Mouse (Mus musculus) heart, embryonic 10.5 days (tissue): ENCODE data around the gene Hs6st3. TPM values are rescaled to one million over a fixed set of nuclear protein-coding genes. Genes with fewer than 3 reads are reported as not detected.

ENCODE experiments used
- DNase-seq: peaks from one replicate; pipeline ENCODE4 v3.0.0-alpha.2; 2017; ENCODE audit warnings: low spot score
- H3K27ac ChIP-seq: fragments of 300-500 bp; sonication (generic); 2 replicates; pipeline ENCODE4 v1.5.1; 2016; ENCODE audit warnings: mild to moderate bottlenecking
- H3K27me3 ChIP-seq: fragments of 300-500 bp; sonication (generic); 2 replicates; pipeline ENCODE4 v1.6.1; 2016; ENCODE audit warnings: mild to moderate bottlenecking; ENCODE audit not compliant: poor library complexity, insufficient read depth, severe bottlenecking
- H3K36me3 ChIP-seq: fragments of 300-500 bp; sonication (generic); 2 replicates; pipeline ENCODE4 v1.6.1; 2016; ENCODE audit warnings: mild to moderate bottlenecking, moderate library complexity
- H3K4me1 ChIP-seq: fragments of 300-500 bp; sonication (generic); 2 replicates; pipeline ENCODE4 v1.6.1; 2016; ENCODE audit warnings: mild to moderate bottlenecking
- H3K4me3 ChIP-seq: fragments of 300-500 bp; sonication (generic); 2 replicates; pipeline ENCODE4 v1.5.1; 2016; ENCODE audit warnings: mild to moderate bottlenecking, moderate library complexity
- H3K9me3 ChIP-seq: fragments of 300-500 bp; sonication (generic); 2 replicates; pipeline ENCODE4 v1.6.1; 2016; ENCODE audit warnings: mild to moderate bottlenecking, moderate library complexity
- WGBS: fragments of 180-500 bp; shearing (Covaris S2); methylation state at CpG from one replicate; pipeline ENCODE4 v1.1.7; 2016; 5-methylcytosine and 5-hydroxymethylcytosine counted together
- polyA plus RNA-seq: library from polyadenylated mRNA; unstranded; fragments of >200 nt; fragmentation: Nextera tagmentation; extraction: Ambion mirVana; gene quantifications from 2 replicates; pipeline ENCODE4 v1.2.1, GENCODE M21; 2016

Hs6st3 gene
- polyA plus RNA-seq, 1 experiment from 2014 or later, result 0.18 TPM

GRCm38 (mm10) chr14:119370013-119370412 lies 231.9 kb downstream of the Hs6st3 start:
- DNase-seq, result no peak
- Histone ChIP-seq H3K4me1 (no peaks in the 10 kb centered on the region), H3K27ac (no peak overlapping the region), H3K9me3 (no peaks in the 10 kb centered on the region), H3K27me3 (no peaks in the 10 kb centered on the region), H3K36me3 (no peaks in the 10 kb centered on the region), H3K4me3 (no peak overlapping the region)
- 77% methylated on average over 7 of the region's 7 CpGs for WGBS

- H3K27me3 ChIP-seq, result no peaks in the 10 kb centered on the region
- H3K36me3 ChIP-seq, result no peaks in the 10 kb centered on the region
- no peak overlapping the region for H3K27ac ChIP-seq
- no peaks in the 10 kb centered on the region for H3K4me1 ChIP-seq
- 0 out of 2 replicates have a peak, but pooled peaks cover 3% of the 10 kb centered on the region for H3K9me3 ChIP-seq
- no peak overlapping the region for H3K4me3 ChIP-seq
- no peak for DNase-seq
- WGBS, result 75% methylated on average over 2 of the region's 2 CpGs
These were observed 241.2 kb downstream of the Hs6st3 start for GRCm38 (mm10) chr14:119379303-119379702.

- no peak for DNase-seq
- Histone ChIP-seq H3K9me3 (no peaks in the 10 kb centered on the region), H3K36me3 (no peaks in the 10 kb centered on the region), H3K4me3 (no peak overlapping the region), H3K27me3 (no peaks in the 10 kb centered on the region), H3K4me1 (no peaks in the 10 kb centered on the region), H3K27ac (no peak overlapping the region)
- 88% methylated on average over 10 of the region's 10 CpGs for WGBS
These were observed 263.5 kb downstream of the Hs6st3 start for GRCm38 (mm10) chr14:119401618-119402017.

GRCm38 (mm10) chr14:119409334-119410050 lies 271.4 kb downstream of the Hs6st3 start:
- Histone ChIP-seq H3K27me3 (no peaks in the 10 kb centered on the region), H3K36me3 (no peaks in the 10 kb centered on the region), H3K9me3 (no peaks in the 10 kb centered on the region), H3K27ac (no peak overlapping the region), H3K4me1 (no peaks in the 10 kb centered on the region), H3K4me3 (no peak overlapping the region)
- 71% methylated on average over 11 of the region's 11 CpGs for WGBS
- DNase-seq, result no peak

GRCm38 (mm10) chr14:119422894-119423293 lies 284.8 kb downstream of the Hs6st3 start:
- DNase-seq, result no peak
- Histone ChIP-seq H3K4me3 (no peak overlapping the region), H3K36me3 (no peaks in the 10 kb centered on the region), H3K27me3 (no peaks in the 10 kb centered on the region), H3K9me3 (no peaks in the 10 kb centered on the region), H3K27ac (no peak overlapping the region), H3K4me1 (no peaks in the 10 kb centered on the region)
- WGBS, result 77% methylated on average over 5 of the region's 5 CpGs

GRCm38 (mm10) chr14:119450471-119450870 lies 312.3 kb downstream of the Hs6st3 start:
- H3K4me3 ChIP-seq, result no peak overlapping the region
- no peaks in the 10 kb centered on the region for H3K9me3 ChIP-seq
- no peak for DNase-seq
- H3K4me1 ChIP-seq, result 0 out of 2 replicates have a peak, but pooled peaks cover 4% of the 10 kb centered on the region
- H3K27ac ChIP-seq, result no peak overlapping the region
- WGBS, result 42% methylated on average over 4 of the region's 4 CpGs
- no peaks in the 10 kb centered on the region for H3K36me3 ChIP-seq
- H3K27me3 ChIP-seq, result no peaks in the 10 kb centered on the region

GRCm38 (mm10) chr14:119451594-119451993 lies 313.5 kb downstream of the Hs6st3 start:
- Histone ChIP-seq H3K9me3 (no peaks in the 10 kb centered on the region), H3K27ac (no peak overlapping the region), H3K27me3 (no peaks in the 10 kb centered on the region), H3K36me3 (no peaks in the 10 kb centered on the region), H3K4me1 (0 out of 2 replicates have a peak, but pooled peaks cover 4% of the 10 kb centered on the region), H3K4me3 (no peak overlapping the region)
- DNase-seq, result no peak

- no peak overlapping the region for H3K27ac ChIP-seq
- H3K4me3 ChIP-seq, result no peak overlapping the region
- no peaks in the 10 kb centered on the region for H3K36me3 ChIP-seq
- H3K9me3 ChIP-seq, result no peaks in the 10 kb centered on the region
- no peaks in the 10 kb centered on the region for H3K27me3 ChIP-seq
- no peak for DNase-seq
- 0 out of 2 replicates have a peak, but pooled peaks cover 4% of the 10 kb centered on the region for H3K4me1 ChIP-seq
These were observed 314.2 kb downstream of the Hs6st3 start for GRCm38 (mm10) chr14:119452382-119452781.

- 84% methylated on average over 3 of the region's 3 CpGs for WGBS
- no peak overlapping the region for H3K27ac ChIP-seq
- H3K27me3 ChIP-seq, result no peaks in the 10 kb centered on the region
- H3K36me3 ChIP-seq, result no peaks in the 10 kb centered on the region
- H3K9me3 ChIP-seq, result no peaks in the 10 kb centered on the region
- 0 out of 2 replicates have a peak, but pooled peaks cover 4% of the 10 kb centered on the region for H3K4me1 ChIP-seq
- no peak overlapping the region for H3K4me3 ChIP-seq
- no peak for DNase-seq
These were observed 314.7 kb downstream of the Hs6st3 start for GRCm38 (mm10) chr14:119452797-119453196.

- Histone ChIP-seq H3K36me3 (no peaks in the 10 kb centered on the region), H3K9me3 (no peaks in the 10 kb centered on the region), H3K4me3 (no peak overlapping the region), H3K27me3 (no peaks in the 10 kb centered on the region), H3K4me1 (no peaks in the 10 kb centered on the region), H3K27ac (no peak overlapping the region)
- no peak for DNase-seq
- 85% methylated on average over 5 of the region's 5 CpGs for WGBS
These were observed 326.2 kb downstream of the Hs6st3 start for GRCm38 (mm10) chr14:119464308-119464707.

- no peak overlapping the region for H3K27ac ChIP-seq
- no peaks in the 10 kb centered on the region for H3K36me3 ChIP-seq
- 94% methylated on average over 1 of the region's 1 CpGs for WGBS
- DNase-seq, result no peak
- H3K4me1 ChIP-seq, result no peaks in the 10 kb centered on the region
- H3K27me3 ChIP-seq, result no peaks in the 10 kb centered on the region
- no peaks in the 10 kb centered on the region for H3K9me3 ChIP-seq
- H3K4me3 ChIP-seq, result no peak overlapping the region
These were observed 326.7 kb downstream of the Hs6st3 start for GRCm38 (mm10) chr14:119464883-119465282.

GRCm38 (mm10) chr14:119466899-119467588 lies 328.9 kb downstream of the Hs6st3 start:
- Histone ChIP-seq H3K9me3 (no peaks in the 10 kb centered on the region), H3K4me3 (no peak overlapping the region), H3K4me1 (no peaks in the 10 kb centered on the region), H3K27ac (no peak overlapping the region), H3K27me3 (no peaks in the 10 kb centered on the region), H3K36me3 (no peaks in the 10 kb centered on the region)
- 70% methylated on average over 5 of the region's 5 CpGs for WGBS
- no peak for DNase-seq

GRCm38 (mm10) chr14:119476582-119476981 lies 338.4 kb downstream of the Hs6st3 start:
- Histone ChIP-seq H3K9me3 (no peaks in the 10 kb centered on the region), H3K4me1 (no peaks in the 10 kb centered on the region), H3K36me3 (no peaks in the 10 kb centered on the region), H3K27ac (no peak overlapping the region), H3K4me3 (no peak overlapping the region), H3K27me3 (no peaks in the 10 kb centered on the region)
- no peak for DNase-seq
- 85% methylated on average over 9 of the region's 9 CpGs for WGBS
